Mouse (Mus musculus) ES-Bruce4 (cell line): ENCODE results near the gene Bcap31.

Experiments used
- CTCF ChIP-seq: IDR thresholded peaks from one replicate; pipeline ENCODE4 v1.8.1; 2011; ENCODE audit warnings: low read depth, low read length
- EP300 ChIP-seq: IDR thresholded peaks from 2 replicates; pipeline ENCODE4 v1.6.1; 2011; ENCODE audit warnings: low read depth, low read length; ENCODE audit not compliant: insufficient read depth
- POLR2A ChIP-seq: IDR thresholded peaks from one replicate; pipeline ENCODE4 v1.8.1; 2011; ENCODE audit warnings: low read length; ENCODE audit not compliant: insufficient read depth

DNA sequence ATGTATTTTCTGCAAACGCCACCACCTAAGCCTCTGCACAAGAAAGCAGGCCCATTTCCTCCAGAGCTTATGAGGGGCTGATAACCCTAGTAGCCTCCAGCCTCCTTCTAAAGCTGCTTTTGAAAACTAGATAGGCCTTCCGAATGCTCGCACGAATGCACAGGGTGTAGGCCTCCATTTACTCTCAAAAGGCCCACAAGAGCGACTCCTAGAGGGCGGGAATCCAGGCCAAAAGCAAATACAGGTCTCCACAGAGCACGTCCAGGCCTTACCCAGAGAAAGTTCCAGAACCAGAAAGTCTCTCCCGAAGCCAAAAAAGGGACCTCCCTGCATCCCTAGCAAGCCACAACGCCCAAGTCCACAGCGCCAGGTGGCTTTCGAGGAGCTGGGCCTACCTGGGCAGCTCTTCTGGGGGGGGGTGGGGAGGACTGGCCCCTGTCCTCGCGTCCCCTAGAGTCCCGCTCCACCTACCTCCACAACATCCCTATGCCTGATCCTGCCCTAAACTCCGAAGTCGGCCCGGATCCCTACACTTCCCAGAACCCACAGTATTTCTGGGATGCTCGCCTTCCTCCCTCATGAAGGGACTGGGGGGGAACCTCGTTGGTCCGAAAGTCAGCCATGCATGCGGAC lies 383 bp downstream of the Bcap31 start:
- TF ChIP-seq POLR2A (no peak), CTCF (no peak), EP300 (no peak)
